Mouse (Mus musculus) G1E-ER4 (cell line): Measurements from ENCODE around the gene Ssx2ip. TPM values are rescaled to one million over a fixed set of nuclear protein-coding genes. Genes with fewer than 3 reads are reported as not detected.

Source experiments
- GATA1 ChIP-seq: IDR thresholded peaks from one replicate; pipeline ENCODE4 v1.8.0; 2012; ENCODE audit warnings: low read length, inconsistent platforms
- polyA plus RNA-seq: library from polyadenylated mRNA; stranded (reverse); fragments of >175 nt; gene quantifications from 2 replicates; pipeline ENCODE4 v1.2.3, GENCODE M21; 2012

The Ssx2ip gene
- 31.2 and 40.4 TPM in 2 replicates for polyA plus RNA-seq

DNA sequence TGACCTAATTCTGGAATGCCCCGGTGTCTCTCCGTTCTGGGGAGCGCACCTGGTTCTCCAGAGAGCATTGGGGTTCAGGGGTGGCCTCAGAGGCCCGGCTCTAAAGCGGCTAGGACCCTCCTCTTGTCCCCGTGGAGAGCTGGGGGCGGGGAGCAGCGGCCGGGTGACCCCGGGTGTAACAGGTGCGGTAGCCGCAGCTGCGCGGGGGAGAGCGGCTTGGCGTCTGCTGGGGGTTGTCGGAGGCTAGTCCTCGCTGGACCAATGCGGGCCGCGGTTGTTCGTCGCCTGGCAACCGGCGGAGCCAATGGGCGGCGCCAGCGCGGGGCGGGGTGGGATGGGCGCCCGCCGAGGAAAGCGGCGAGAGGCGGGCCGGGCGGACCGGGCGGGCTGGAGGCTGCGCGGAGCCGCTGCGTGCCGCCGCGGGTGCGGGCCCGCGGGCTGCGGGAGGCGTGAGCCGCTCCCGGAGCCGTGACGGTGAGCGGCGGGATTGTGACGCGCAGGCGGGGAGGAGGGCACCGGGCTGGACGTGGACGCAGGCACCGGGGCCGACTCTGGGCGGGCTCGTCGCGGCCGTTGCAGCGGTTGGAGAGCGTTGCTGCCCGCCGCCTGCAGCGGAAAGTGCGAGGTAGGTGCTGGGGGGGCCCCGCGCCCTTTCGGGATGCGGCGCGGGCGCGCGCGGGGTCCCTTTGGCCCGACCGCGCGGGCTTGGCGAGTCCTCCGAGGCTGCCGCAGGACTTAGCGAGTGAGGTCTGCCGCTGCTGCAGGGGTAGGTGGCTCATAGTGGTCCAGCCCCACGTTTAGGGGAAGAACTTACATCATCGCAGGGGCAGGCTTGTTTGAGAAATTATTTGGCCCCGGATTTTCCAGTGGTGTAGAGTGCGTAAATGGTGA lies at the start of gene Ssx2ip:
Gene Ssx2ip (plus strand): TSS at position 332 of the 891 bp plus-strand sequence.
- TF ChIP-seq GATA1: no peak

DNA sequence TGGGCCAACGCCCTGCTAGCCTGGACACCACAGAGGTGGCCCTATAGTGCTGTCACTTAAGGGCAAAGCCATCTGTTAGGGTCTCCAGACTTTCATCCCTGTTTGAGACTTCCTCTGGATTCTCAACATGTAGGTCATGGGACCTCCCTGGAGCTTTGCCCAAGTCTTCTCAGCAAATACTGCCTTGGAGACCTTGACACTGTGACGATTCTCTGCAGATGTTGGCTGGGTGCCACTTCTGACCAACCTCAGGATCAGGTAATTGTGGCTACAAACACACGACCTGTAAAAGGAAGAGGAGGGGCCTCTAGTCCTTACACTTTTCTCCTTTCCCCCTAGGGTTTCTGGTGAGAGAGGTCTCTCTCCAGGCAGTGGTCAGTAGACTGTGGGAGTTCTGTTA lies 49.3 kb upstream of the Ssx2ip start:
- TF ChIP-seq GATA1: no peak

DNA sequence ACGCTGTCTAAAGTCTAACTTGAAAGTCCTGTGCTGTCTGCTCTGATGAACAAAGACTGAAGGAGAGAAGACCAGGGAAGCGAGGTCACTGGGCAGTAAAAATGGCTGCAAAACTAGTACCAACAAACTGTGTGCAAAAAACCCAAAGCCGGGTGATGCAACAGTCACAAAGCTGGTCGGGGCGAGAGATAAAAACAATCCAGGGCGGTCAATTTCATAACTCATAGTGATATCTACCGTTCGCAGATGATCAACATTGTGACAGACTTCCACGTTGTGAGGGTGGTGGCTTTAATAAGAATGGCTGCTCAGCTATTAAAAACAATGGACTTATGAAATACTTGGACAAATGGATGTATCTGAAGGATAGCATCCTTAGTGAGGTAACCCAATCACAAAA lies 39.0 kb upstream of the Ssx2ip start:
- TF ChIP-seq GATA1: peak; percentile 31

DNA sequence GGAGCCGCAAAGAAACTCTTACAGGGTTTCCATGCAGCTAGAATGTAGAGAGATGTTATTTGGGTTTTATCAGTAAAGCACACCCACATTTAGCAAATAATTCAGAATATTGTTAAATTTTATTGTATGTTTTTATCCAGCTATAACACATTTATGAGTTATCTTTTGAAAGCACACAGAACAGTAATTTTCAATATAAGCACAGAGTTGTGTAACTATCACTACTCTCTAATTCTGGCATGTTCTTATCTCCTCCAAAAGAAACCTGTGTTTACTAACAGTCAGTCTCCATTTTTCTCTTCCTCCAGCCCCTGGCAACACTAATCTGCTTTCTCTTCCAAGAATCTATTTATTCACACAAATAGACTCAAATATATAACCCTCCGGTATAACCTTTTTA lies 37.4 kb upstream of the Ssx2ip start:
- TF ChIP-seq GATA1: no peak

DNA sequence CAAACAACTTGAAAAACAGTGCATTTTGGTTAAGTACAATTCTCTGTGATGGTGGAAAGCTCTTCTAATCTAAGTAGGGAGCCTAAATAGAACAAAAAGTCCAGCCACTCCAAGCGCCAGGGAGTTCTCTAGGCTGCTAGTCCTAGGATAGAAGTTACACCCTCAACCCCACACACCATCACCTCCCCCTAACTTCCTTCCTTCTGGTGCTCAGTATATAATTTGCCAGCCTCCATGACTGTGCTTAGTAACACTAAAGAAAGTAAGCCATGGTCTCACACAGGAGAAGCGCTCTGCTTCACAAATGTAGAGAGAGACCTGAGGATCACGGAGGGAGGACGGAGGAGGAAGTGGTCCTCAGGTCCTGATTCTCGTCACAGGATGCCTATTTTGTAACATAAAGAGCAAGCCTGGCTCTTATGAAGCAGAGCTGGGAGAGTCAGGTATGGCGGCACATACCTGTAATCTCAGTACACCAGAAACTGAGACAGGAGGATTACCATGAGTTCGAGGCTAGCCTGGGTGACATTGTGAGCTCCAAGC lies 33.8 kb upstream of the Ssx2ip start:
- no peak for TF ChIP-seq GATA1

DNA sequence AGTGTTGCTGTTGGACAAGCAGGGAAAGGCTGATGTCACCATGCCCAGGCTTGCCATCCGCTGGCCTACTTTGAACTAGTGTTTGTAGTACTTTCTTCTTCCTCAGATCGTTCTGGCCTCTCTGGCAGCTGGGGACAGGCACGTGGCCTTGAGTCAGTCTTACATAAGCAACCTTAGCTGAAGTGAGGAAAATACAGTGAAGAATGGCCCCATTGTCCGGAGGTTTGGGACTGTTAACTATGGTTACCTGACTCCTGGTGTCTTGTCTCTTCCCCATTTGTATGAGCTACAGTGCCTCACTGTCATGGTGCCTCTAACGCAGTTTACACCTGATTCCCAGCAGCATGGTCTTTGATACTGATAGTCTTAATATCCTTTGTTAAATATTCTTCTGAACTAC lies 33.2 kb upstream of the Ssx2ip start:
- no peak for TF ChIP-seq GATA1

DNA sequence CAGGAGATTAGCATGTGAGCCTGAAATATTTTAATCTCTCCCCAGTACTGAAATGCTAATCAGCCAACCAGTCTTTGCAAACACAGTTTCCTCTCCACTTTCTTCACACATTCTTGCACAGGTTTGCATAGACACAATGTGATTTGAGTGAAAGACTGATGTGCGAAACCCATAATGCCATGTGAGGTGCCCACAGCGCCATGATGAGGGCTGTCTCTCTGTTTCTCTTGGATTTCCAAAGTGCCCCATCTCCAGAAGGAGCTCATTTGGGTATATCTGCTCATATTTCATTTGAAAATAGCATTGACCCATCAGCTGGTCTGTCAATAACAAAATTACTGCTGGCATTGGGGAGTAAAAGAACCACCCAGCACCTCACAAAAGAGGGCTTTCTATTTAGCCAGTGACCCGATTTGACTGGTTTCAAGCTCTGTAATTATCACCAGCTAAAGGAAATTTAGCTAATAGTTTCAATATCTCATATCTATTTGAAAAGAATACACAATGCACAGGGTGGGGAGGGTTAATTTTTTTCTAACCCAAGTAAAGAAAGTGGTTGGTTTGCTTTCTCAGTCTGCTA lies 29.8 kb upstream of the Ssx2ip start:
- TF ChIP-seq GATA1: no peak

DNA sequence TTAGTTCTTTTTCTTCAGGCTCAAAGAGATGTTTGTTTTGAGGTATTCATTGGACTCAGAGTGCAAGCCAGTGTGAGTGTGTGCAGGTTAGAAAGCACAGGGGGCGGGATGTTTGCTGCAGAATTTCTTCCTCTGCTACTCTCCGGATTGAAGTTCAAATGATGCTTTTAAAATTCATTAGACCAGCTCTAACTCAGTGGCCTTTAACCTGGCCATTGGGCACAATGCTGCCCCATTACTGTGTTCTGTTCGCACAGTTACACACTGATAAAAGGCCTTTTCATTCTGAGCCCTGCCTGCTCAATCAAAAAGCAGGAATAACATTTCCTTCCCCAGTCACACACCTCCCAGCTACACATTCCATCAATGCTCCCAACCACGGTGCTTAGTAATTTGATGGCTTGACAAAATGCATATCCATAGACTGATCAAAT lies 29.2 kb upstream of the Ssx2ip start:
- no peak for TF ChIP-seq GATA1

DNA sequence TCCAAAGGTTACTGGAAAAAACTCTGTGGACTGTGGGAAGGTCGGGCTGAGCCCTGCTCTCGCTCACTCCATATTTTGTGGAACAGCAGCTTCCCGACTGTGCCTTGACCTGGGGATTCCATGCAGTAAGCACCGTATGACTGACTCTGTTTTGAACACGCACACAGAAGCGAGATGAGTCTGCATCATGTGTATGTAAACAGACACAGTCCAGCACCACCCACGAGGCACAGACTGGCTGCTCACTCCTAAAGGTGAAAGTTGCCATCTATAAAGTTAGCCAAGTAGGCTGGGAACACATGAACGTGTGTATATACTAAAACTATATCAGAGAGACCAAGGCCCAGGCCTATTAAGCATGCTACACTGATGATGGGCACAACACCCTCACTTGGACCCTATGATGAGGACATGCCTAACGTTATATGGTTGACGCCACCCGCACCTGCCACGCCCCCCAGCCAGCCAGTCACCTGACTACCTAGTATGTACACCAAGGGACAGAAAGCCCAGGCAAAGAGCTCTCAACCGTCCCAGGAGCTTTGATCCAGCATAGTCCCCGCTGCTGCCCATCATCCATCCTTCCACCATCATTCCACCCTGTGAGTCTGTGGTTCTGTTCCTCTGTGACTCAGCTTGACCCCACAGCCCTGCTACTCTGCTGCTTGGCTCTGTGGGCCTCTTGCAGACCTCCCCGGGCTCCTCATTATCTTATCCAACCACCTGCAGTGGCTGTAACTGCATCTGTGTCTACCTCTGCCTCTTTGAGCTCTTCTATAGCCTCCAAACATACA lies 27.9 kb upstream of the Ssx2ip start:
- no peak for TF ChIP-seq GATA1

DNA sequence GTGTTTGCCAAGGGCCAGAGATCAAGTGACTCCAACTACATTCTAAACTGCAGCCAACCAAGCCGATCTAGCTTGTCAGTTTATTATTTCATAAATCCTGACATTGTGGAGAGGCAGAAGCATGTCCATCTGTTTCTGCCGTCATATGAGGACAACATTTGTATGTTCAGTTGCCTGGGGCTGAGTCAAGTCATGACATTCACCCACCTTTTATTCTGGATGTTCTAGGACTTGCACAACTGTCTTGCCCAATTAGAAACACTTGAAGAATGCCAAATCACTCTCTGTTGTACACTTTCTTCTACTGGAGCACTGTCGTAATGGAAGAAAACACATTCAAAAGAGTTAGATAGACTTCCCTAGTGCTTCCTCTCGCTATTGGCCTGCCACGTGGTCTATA lies 27.2 kb upstream of the Ssx2ip start:
- TF ChIP-seq GATA1: no peak

DNA sequence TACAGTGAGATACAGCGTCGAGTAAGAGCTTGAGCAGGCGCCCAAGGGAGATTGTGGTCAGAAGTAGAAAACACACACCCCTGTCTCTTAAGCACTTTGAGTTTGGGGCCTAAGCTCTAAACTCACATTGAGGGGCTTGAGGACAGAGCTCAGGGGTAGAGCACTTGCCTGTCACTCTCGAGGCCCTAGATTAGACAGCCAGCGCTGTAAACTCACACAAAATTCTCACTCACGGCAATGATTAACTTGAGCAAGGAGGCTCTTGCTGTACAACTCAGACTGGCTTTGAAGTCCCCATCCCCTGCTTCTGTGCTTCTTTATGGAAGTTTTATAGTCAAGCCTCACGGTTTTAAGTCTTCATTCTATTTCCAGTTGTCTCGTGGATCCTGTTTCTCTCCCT lies 25.7 kb upstream of the Ssx2ip start:
- no peak for TF ChIP-seq GATA1

DNA sequence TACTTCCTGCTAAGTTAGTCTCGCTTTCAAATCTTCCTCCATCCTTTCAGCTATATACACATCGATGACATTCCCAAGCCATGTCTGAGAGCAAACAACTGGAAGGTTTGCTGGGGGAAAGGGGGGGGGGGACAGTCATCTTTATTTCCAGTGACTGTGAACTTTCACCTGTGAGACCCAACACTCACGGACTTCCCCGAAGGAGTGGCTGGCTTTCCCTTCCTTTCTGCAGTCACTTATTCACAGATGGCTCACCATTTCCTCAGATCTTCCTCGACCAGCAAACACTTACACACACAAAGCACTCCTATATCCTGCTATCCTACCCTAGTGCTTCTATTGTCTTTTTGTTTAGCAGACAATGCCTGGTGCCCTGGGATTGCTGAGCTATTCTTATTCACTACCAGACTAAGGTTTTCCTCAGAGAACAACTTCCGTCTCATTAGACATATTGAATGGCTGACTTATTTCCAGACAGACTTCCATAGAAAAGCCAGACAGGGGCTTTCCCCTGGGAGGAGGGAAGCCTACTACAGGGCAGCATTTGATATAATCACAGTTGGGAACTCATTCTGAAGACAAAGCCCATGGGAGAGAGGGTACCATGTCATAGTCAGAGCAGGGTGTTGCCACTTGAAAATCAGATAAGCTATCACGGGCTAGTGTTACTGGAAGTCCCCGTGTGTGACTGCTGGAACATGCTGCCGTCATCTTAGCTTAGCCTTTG lies 24.5 kb upstream of the Ssx2ip start:
- no peak for TF ChIP-seq GATA1

DNA sequence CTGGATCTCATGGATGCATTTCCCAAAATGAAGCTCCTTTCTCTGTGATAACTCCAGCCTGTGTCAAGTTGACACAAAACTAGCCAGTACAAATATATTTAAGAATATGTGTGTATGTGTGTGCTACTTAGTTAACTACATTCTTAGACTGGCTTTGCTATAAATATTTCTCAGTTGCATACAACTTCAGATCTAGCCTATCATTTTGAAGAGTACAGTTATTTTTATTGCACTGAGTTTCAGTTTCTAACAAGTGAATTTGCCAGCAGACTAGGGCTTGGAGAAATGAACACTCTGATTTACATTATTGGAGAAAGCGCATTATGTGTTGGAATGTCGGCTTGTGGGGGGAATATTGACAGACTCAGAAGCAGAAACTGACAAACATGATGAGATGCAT lies 23.6 kb upstream of the Ssx2ip start:
- TF ChIP-seq GATA1: no peak

DNA sequence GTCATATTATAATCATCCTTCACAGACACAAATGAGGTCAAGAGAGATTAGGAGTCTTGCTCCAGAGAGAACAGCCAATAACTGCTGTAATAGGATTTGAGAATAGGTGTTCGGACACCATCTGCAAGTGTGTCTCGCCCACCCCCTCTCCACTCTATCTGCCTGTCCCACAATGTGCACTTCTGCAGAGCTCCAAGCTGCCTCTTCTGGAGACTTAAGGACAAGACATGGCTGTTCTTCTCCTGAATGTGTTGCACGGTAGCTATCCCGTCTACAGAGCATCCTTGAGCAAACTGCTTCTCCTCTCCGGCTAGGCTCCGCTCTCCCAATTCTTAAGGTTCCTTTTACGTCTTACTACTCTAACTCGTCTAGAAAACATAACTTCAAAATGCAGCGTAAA lies 23.0 kb upstream of the Ssx2ip start:
- no peak for TF ChIP-seq GATA1

DNA sequence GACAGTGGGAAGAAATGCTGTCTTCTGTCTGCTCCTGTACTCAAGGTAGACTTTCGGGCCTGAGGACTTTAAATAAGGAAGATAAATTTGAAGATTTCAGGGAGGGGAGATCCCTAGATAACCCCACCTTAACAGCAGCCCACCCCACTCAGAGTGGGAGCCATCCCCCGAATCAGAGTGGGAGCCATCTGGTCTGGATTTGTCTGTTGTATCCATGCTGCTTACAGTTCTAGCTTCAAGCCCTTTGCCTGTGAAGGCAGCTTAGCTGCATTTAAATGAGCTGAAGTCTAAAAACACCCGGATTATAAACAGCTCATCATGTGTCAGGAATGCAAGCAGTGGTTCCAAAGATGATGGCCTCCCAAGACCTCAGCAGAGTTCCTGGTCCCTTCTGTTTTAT lies 17.6 kb upstream of the Ssx2ip start:
- TF ChIP-seq GATA1: no peak

DNA sequence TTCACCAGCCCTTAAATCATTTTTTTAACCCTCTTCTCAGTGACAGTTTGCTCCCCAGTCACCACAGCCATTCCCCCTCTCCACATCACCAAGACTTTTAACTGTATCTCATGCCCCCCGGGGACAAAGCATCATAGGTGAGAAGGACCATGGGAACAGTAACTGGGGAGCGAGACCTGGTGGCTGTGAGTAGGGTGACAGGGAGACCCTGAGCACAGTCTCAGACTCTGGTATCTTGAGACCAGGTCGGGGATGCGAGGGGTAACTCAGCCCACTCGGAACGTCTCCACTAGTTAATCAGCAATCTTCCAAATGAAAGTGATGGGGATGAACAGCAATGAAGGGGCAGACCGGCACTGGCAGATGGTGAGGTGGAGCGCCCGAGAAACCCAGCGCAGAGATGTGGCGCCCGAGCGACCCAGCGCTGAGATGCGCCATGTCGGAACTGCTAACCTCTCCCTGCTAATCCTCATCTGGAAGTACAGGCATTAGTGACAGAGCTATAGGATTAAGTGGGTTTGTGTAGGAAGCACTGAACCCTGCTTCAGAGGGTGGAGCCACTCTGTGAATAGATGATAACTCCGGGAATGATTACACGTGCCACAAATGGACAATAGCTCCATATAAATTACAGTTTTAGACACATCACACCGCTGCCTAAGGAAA lies 11.7 kb upstream of the Ssx2ip start:
- TF ChIP-seq GATA1: no peak
